Mouse (Mus musculus): ENCODE results near the gene Gm49322. TPM values are rescaled to one million over a fixed set of nuclear protein-coding genes. Genes with fewer than 3 reads are reported as not detected.

Gene Gm49322
- total and polyA plus RNA-seq, 3 experiments, result 0.28 to 1.8 (median 1.1) TPM

- in situ Hi-C loops (cut with MboI; ENCODE audit: low pct_ligation_motif_present, low pct_unique_long_range_greater_than_20kb, low sequenced_read_pairs) (loop anchor here (5.0 kb wide), 1 partner anchor 71 kb away; no protein-coding TSS in a partner anchor), dilution Hi-C loops (cut with MboI; ENCODE audit: extremely low pct_ligation_motif_present, extremely low pct_unique_long_range_greater_than_20kb, low sequenced_read_pairs) (no loop called here)
- no peak overlapping the region for H3K27ac ChIP-seq (ENCODE audit: insufficient read depth, low read depth)
- H3K79me2 ChIP-seq (replicated peaks; ENCODE audit: control insufficient read depth, extremely low read depth, insufficient read depth, poor library complexity, severe bottlenecking), result peaks cover 6% of the 10 kb centered on the region
- no peak overlapping the region for H3K4me2 ChIP-seq (ENCODE audit: insufficient read depth, low read depth, poor library complexity, severe bottlenecking)
- no peak overlapping the region for H3K9ac ChIP-seq (ENCODE audit: insufficient read depth, low read depth)
- H3K27me3 ChIP-seq (replicated peaks), result no peaks in the 10 kb centered on the region
- DNase-seq (ENCODE audit: extremely low read depth), result peak; percentile 52
- peaks cover 78 to 93% of the 10 kb centered on the region in 2 experiments for H3K36me3 ChIP-seq (replicated peaks in 1 of 2; ENCODE audit: control insufficient read depth in 1 of 2, insufficient read depth in 1 of 2, low read length in 1 of 2)
- peaks cover 15 to 59% of the 10 kb centered on the region in 2 experiments for H3K4me1 ChIP-seq (ENCODE audit: control insufficient read depth in 1 of 2, insufficient read depth in 2 of 2)
- H3K4me3 ChIP-seq (replicated peaks in 1 of 3; ENCODE audit: low read depth in 2 of 3, low read length in 2 of 3, poor library complexity in 1 of 3), result no peak overlapping the region
- no peak for TF ChIP-seq BHLHE40 (IDR thresholded peaks at IDR 0.05; ENCODE audit: low read depth, low read length)
- no peak for TF ChIP-seq ZNF384 (IDR thresholded peaks at IDR 0.05; ENCODE audit: low read depth, low read length)
- 0 out of 2 replicates have a peak, but pooled peaks have one; percentile 21 for TF ChIP-seq MYC (IDR thresholded peaks at IDR 0.05; ENCODE audit: low read depth, low read length)
- no peak for TF ChIP-seq GABPA (IDR thresholded peaks at IDR 0.05; ENCODE audit: insufficient replicate concordance, low read depth, low read length)
- no peak for TF ChIP-seq HCFC1 (IDR thresholded peaks at IDR 0.05; ENCODE audit: low read depth, low read length)
- no peak for TF ChIP-seq ZMIZ1 (IDR thresholded peaks at IDR 0.05; ENCODE audit: low read depth, low read length)
- no peak for TF ChIP-seq KAT2A (IDR thresholded peaks at IDR 0.05; ENCODE audit: insufficient replicate concordance, low read length)
- TF ChIP-seq MAZ (IDR thresholded peaks at IDR 0.05; ENCODE audit: low read depth, low read length), result no peak
- TF ChIP-seq ZKSCAN1 (IDR thresholded peaks at IDR 0.05; ENCODE audit: borderline replicate concordance, low read depth, low read length), result no peak
- TF ChIP-seq NRF1 (IDR thresholded peaks at IDR 0.05; ENCODE audit: low read depth, low read length), result no peak
- TF ChIP-seq SIN3A (IDR thresholded peaks at IDR 0.05; ENCODE audit: low read length), result no peak
- no peak for TF ChIP-seq TCF12 (IDR thresholded peaks at IDR 0.05; ENCODE audit: low read depth, low read length)
- TF ChIP-seq MEF2A (IDR thresholded peaks at IDR 0.05; ENCODE audit: borderline replicate concordance, low read depth, low read length), result no peak
- TF ChIP-seq CHD1 (IDR thresholded peaks at IDR 0.05; ENCODE audit: low read depth, low read length), result no peak
- TF ChIP-seq RAD21 (IDR thresholded peaks at IDR 0.05; ENCODE audit: low read depth, low read length), result peak; percentile 58
- TF ChIP-seq NELFE (IDR thresholded peaks at IDR 0.05; ENCODE audit: low read depth, low read length), result no peak
- TF ChIP-seq MAX (IDR thresholded peaks at IDR 0.05; ENCODE audit: low read length), result no peak
- no peak for TF ChIP-seq TBP (conservative IDR thresholded peaks at IDR 0.05; ENCODE audit: low read depth, low read length)
- no peak for TF ChIP-seq E2F4 (IDR thresholded peaks at IDR 0.05; ENCODE audit: insufficient replicate concordance, low read depth, low read length)
- no peak for TF ChIP-seq RCOR1 (conservative IDR thresholded peaks at IDR 0.05; ENCODE audit: low read depth, low read length)
- TF ChIP-seq CTCF (conservative IDR thresholded peaks at IDR 0.05 in 1 of 2, IDR thresholded peaks at IDR 0.05 in 1 of 2; ENCODE audit: low read depth in 2 of 2, low read length in 2 of 2), result peak; percentile 79 to 94
- TF ChIP-seq SMC3 (IDR thresholded peaks at IDR 0.05; ENCODE audit: low read depth, low read length), result peak; percentile 74
- TF ChIP-seq JUN (IDR thresholded peaks at IDR 0.05; ENCODE audit: insufficient read depth, low read depth, low read length), result no peak
- no peak for TF ChIP-seq JUND (conservative IDR thresholded peaks at IDR 0.05; ENCODE audit: low read depth, low read length)
- H3K9me3 ChIP-seq (replicated peaks; ENCODE audit: low read length), result no peaks in the 10 kb centered on the region
These were observed 5.2 kb downstream of the Gm49322 start for GRCm38 (mm10) chr10:80611024-80611423.

All from CH12.LX (cell line).